Mouse (Mus musculus) embryonic fibroblast, embryonic 13.5 days (primary cell): ENCODE data around the gene Vamp5.

Source experiments
- CTCF ChIP-seq: IDR thresholded peaks from 2 replicates; pipeline ENCODE4 v1.5.1; 2011; ENCODE audit warnings: mild to moderate bottlenecking, control low read depth, low read length, moderate library complexity, borderline replicate concordance; ENCODE audit not compliant: insufficient read depth
- POLR2A ChIP-seq: IDR thresholded peaks from 2 replicates; pipeline ENCODE4 v1.6.1; 2011; ENCODE audit warnings: low read depth, mild to moderate bottlenecking, control low read depth, low read length, moderate library complexity

DNA sequence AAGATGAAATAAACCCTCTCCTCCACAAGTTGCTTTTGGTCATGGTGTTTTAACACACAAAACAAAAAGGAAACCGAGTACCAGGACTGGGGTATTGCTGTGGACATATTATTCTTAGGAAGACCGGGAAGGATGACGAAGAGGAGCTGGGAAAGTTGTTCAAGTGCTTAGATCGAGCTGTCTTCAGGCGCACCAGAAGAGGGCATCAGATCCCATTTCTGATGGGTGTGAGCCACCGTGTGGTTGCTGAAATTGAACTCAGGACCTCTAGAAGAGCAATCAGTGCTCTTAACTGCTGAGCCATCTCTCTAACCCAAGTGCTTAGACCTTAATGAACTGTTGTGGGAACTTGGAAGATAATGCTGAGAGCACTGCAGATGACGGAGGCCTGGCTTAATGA, 16.3 kb downstream of the Vamp5 start:
- TF ChIP-seq CTCF = peak; percentile 20; the same call in 1 of the 2 replicates
- no peak for TF ChIP-seq POLR2A
